Mouse (Mus musculus) MN1 (cell line): ENCODE results near the gene Nsl1.

Experiments used
- DNase-seq: peaks from one replicate; pipeline ENCODE4 v3.0.0-alpha.2; 2016; ENCODE audit warnings: low spot score

Gene Nsl1

GRCm38 (mm10) chr1:191054870-191055532, 7.8 kb upstream of the Nsl1 start:
- no peak for DNase-seq

DNA sequence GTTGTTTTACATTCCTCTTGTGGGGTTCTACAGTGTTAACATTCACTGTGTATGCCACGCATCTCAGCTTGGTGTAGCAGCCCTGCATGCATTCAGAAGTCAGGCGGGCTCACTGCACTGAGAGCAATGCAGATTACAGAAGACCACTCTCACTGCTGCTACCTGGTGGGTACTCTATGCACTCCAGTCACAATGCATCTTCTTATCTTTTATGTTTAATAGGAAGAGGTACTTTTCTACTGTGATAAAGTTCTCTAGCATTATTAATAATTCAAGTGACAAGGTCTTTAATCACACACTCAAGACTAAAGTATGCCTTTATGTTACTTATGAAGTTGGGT, 7.3 kb upstream of the Nsl1 start:
- DNase-seq = no peak

GRCm38 (mm10) chr1:191057461-191057860, 5.4 kb upstream of the Nsl1 start:
- DNase-seq = no peak

GRCm38 (mm10) chr1:191062241-191062780, 501 bp upstream of the Nsl1 start:
- DNase-seq = no peak

GRCm38 (mm10) chr1:191063700-191064099, 888 bp downstream of the Nsl1 start:
- no peak for DNase-seq

GRCm38 (mm10) chr1:191064535-191064934, 1.7 kb downstream of the Nsl1 start:
- DNase-seq = no peak

GRCm38 (mm10) chr1:191065188-191065587, 2.4 kb downstream of the Nsl1 start:
- DNase-seq = no peak

DNA sequence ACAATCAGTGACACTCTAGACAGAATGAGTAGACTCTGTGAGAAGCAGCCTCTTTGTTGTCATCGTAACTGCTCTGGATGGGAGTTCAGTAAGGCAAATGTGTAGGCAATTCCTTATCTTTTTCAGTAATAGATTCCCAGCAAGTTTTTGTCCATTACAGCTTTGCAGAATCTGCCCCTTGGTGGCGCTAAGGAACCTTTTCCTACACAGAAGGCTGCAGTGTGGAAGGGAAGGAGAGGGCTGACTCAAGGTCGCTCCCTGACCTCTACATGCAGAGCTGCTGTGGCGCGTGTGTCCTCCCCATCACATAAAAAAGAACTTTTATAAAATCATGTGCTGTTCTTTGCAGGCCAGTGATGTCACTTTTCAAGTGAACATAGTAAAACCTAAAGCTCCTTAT, 5.6 kb downstream of the Nsl1 start:
- DNase-seq = no peak

DNA sequence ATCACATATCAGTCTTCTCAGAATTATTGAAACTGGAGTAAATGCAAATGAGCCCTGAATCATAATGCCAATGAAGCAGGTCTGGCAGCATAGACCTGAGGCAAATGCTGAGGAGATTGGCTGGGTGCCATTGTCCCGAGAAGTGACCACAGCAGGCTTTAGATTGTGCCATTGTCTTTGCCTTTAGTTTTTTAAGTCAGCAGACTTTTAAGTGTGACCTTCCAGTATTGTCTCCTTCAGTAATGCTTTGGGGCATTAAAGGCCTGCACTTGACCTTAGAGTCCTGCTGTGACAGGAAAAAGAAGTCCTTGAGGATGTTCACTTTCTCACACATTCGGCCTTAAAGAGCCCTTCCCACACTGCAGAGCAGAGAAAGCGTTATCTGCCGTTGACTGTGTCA, 7.4 kb downstream of the Nsl1 start:
- no peak for DNase-seq

DNA sequence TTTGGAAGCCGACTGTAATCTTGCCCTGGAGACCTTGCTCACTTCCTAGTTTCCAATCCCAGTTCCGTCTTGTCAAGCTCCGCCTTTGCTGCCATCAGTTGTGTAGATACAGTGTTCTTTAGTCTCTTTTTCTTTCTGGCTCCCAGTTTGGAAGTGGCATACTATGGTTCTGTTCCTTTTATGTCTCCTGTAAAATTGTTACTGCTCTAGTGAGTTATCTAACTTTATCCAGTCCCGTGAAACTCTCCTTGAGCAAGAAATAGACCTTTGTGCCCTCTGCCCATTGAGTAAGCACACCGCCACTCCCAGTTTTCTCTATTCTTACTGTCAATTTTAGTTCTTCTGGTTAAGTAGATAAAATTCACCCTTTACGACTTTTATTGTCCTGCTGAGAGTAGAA, 8.8 kb downstream of the Nsl1 start:
- DNase-seq = no peak

DNA sequence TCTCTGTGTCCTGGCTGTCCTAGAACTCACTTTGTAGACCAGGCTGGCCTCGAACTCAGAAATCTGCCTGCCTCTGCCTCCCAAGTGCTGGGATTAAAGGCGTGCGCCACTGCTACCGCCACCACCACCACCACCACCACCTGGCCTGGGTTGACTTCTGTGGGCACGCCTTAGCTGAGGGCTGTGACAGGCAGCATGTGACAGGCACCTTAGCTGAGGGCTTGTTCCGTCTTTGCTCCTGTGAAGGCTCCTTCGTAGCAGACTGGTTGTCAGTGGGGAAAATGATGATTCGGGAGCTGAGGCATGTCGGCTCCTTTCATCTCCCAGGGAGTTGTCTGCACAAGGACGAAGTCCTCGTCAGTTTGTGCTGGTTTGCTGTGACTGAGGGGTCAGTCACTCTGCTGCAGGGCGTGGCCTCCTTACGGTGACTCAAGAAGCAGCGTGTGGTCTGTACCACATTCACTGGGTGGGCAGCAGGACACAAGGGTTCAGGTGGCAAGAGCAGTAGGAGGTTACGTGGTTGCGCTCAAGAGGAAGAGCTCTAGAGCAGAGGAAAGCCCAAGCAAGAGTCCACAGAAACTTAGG, 9.6 kb downstream of the Nsl1 start:
- no peak for DNase-seq

DNA sequence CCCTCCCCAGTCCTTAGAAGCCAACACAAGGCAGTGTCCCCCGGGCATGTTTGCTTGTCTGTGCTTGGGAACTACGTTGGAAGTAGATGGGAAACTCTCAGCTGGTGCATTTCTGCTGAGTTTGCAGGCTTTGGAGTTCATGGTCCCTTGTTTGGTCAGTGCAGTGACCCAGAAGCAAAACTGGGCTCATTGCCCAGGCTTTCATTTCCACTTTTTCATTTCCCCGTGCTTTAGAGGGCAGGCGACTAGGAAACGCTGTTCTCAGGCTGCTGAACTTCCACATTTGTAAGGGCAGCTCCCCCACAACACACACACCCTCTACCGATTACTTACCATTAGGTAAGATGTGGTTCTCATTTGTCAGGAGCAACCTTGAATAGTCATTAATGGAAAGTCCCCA, 10.2 kb downstream of the Nsl1 start:
- peak; percentile 54 for DNase-seq

- DNase-seq = no peak
These were observed 10.7 kb downstream of the Nsl1 start for GRCm38 (mm10) chr1:191073486-191073885.

DNA sequence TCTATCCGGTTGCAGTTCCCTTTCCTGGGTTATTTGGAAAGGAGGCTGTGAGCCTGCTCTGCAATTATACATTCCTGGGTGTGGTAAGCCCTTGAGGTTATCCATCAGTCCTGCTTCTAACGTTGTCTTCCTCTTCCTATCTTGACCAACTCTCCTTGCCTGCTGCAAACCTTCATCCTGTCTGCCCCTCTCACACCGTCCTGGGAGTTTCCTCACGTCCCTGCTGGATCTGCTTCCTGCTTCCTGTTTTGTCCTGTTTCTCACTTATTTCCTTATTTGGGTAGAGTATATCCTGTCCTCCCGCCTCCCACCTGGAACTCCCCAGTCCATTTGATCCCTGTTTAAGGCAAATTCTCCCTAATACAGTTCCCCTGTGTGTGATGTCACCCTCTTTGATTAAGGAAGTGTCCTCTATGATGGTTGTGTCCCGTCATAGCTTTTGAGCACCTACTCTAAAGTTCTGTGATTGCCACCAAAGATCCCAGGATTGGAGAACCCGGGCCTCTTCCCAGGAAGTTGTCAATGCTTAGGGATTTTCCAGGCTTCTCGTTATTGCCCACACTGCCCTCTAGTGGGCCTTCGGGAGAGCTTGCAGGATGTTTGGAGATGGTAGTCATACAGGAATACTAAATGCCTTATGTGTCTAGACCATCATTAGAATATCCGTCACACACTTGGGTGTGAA, 12.5 kb downstream of the Nsl1 start:
- peak; percentile 79 for DNase-seq

DNA sequence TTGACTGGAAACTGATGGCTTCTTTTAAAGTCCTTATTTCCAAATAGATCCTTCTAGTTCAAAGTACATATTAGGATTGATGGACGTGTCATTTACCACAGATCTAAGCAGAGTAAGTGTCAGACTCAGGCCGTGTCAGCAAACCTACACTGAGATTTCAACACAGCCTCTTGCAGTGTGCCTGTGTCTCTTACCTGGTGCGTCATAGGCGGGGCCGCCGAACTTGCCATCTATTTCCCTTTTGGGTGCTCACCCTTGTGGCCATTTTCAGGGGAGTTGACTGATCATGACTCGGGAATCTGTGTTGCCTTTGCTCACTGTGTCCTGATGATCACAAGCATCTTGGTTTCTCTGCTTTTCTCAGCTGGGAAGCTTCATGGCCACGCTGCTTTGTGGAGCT, 20.4 kb downstream of the Nsl1 start:
- no peak for DNase-seq

DNA sequence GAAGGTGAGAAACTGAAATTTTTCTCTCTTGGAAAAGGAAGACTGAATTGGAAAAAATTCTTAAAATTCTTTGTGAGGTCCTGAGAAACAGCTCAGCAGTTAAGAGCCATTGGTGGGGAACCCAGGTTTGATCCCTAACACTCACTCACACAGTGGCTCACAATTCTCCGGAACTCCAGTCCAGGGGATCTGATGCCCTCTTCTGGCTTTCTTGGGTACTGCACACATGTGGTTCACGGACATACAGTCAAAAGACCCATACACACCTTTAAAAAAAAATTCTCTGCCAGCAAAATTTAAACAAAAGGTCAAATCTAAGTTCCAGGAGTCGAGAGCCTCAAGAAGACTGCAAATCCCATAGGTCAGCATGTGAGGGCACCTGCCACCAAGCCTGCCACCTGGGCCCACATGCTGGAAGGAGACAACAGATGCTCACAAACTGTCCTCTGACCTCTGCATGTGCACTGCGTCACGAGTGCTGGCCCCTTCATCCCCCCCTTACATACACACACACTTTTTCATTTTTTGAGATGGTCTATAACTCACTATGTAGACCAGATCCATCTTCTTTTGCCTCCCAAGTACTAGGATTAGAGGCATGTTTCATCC, 22.2 kb downstream of the Nsl1 start:
- peak; percentile 29 for DNase-seq

- no peak for DNase-seq
These were observed 22.8 kb downstream of the Nsl1 start for GRCm38 (mm10) chr1:191085597-191085996.

GRCm38 (mm10) chr1:191086304-191086878, 23.6 kb downstream of the Nsl1 start:
- DNase-seq = no peak

DNA sequence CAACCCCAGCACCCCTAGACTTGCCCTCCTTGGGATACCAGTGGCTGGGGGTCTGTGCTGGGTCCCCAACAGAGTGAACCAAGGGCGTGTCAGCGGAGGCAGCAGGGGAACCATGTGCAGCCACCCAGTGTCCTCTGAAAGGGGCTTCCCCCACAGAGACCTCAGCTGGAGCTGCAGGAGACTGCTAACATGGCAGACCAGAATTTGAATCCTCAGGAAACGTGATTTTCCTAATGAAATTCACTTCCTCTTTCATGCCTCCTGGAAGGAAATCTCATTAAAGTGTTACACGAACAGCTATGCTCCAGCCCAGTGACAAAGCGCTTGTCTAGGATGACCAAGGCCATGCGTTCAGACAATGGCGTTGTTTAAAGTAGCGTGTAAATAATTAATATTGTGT, 24.1 kb downstream of the Nsl1 start:
- no peak for DNase-seq

DNA sequence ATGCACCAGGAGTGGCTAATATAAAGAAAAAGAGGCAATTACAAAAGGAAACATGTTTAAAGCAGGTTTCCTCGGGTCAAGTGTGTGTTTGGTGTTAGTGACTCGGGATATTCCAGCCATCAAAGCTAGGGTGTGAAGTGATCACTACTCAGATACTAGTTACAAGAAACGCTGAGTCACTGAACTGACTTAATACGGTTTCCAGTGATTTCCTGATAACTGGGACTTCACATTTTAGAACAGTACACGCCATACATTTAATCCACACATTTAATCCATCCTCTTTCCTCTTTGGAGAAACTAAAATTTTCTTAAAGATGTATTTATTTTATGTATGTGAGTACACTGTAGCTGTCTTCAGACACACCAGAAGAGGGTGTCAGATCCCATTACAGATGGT, 25.1 kb downstream of the Nsl1 start:
- no peak for DNase-seq

DNA sequence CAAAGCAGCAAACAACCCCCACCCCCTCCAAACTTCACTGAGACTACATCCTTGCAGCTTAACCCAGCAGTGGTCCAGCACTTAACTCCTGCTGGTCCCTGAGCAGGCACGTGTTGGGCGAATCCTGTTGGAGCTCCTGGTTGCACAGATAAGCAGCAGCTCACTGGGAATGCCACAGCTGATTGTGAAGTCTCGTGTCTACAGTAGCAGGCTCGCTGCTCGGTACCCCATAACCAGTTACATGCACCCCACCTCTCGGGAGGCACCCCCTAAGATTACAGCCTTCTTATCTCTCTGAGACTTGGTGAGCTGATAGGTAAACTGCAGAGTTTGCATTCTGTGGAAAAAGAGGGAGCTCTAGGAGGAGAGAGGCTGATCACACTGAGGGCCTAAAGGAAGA, 26.5 kb downstream of the Nsl1 start:
- no peak for DNase-seq

GRCm38 (mm10) chr1:191092050-191092449, 29.2 kb downstream of the Nsl1 start:
- DNase-seq = no peak

DNA sequence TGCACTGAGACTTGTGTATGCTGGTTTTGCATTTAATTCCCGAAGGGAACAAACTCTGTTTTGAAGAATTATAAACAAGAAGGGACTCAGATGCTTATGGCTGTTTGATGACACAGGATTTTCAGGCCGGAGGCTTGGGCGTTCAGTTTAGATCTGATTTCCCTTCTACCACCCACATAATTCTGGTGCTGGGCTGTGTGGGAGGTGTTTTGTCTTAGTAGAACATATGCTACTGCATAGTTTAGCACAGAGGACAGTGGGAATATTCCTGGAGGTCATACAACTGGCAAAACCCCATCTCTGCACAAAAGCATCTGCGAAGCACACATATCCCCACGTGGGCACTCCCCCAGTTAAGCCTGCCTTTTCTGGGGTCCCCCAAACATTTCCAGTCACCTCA, 30.8 kb downstream of the Nsl1 start:
- DNase-seq = no peak
